Mouse (Mus musculus) kidney, postnatal 36 days (tissue): ENCODE data around the gene Nefh.

Experiments
- DNase-seq, 2 experiments: peaks; one replicate each; pipeline ENCODE4 v3.0.0; 2021 to 2022; ENCODE audit warnings: mixed read lengths in 2 of 2

Nefh gene

DNA sequence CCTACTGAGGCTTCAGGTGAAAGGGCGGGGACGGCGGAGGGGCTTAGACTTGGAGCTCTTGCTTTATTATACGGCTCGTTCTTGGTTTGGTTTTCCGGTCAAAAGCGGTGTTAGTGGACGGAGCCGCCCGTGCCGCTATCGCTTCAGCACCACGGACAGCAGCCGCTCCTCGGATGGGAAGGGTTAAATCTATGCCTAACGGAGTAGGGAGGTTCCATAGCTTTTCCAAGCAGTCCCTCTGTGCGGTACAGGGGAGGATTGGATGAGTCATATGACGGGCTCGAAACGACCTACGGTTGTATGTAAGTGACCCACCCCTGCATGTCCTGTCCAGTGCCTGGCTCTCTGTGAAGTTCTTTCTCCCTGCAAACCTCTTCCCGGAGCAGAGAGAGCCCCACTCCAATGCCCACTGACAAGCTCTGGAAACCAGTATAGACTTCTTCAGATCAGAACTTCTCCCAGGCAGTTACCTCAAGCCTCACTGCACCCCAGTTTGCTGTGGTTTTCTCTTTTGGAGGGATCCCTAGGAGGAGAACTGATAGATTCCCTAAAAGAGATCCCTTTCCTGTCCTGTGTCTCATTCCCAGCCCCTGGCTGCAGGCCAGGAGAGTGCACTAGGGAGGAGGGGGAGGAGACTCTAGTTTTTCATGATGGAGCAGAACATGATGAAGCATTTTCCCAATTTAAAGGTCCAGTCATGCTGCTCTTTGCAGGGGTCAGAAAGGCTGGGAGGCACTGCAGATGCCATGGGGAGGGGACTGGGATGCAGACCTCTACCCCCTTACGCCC, 1.6 kb upstream of the Nefh start:
- peak; percentile 30 to 86 for DNase-seq

GRCm38 (mm10) chr11:4948792-4949191, 928 bp upstream of the Nefh start:
- no peak for DNase-seq

- peak; percentile 27 to 64 for DNase-seq
These were observed 684 bp downstream of the Nefh start for GRCm38 (mm10) chr11:4946947-4947812.

DNA sequence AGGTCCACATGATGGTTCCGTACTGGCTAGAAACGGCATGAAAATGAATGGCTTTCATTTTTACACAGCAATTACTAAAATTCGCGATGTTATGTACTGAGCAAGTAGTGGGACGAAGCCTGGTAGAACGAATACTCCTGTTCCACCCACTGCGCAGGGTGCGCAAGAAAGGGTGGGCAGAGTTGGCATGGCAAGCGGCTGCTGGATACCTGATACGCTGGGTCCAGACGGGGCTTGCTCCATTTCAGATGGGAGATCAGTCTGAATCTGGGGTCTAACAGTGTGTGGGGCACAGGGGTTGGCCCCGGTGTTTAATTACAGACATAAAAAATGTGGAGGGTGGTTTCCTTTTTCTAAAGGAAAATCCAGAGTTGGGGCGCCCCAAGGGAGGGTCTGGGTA, 1.3 kb downstream of the Nefh start:
- no peak for DNase-seq

DNA sequence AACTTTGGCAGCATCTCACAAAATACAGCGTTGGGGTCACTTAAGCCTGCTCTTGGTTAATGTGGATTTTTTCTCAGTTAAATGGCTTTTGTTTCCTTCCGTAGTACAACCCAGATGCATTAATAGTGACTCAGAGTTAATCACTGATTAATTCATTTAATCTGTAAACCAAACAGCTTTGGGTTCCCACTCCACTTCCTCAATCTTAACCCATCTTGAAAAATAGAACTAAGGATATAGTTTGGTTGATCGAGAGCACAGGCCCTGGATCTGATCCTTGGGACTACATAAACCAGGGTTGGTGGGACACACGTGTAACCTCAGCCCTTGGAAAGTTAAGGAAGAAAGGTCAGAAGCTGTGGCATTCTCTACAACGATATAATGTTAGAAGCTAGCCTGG, 11.6 kb downstream of the Nefh start:
- DNase-seq = no peak

- DNase-seq = peak; percentile 87 to 88
These were observed 16.8 kb downstream of the Nefh start for GRCm38 (mm10) chr11:4931009-4931601.

- DNase-seq = no peak
These were observed 20.6 kb downstream of the Nefh start for GRCm38 (mm10) chr11:4927224-4927623.

GRCm38 (mm10) chr11:4921751-4922150, 26.1 kb downstream of the Nefh start:
- no peak for DNase-seq

- peak in 1 of 2 experiments; percentile 27 for DNase-seq
These were observed 26.6 kb downstream of the Nefh start for GRCm38 (mm10) chr11:4921281-4921680.

DNA sequence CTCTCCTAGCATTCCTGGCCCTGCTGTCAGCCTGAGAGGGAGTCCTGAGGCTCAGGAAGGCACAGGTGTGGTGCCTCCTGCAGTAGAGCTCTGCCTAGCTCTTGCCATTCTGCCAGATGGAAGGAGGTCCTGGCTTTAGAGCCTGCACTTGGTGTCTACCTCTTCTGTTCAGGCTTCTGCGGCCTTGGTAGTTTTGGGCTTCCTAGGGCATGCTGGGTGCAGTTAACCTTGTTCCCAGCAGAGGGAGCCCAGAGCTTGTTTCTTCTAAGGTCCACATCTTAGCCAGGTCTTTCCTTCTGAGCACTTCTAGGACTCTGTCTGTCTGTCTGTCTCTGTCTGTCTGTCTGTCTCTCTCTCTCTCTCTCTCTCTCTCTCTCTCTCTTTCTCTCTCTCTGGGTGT, 31.8 kb downstream of the Nefh start:
- DNase-seq = peak; percentile 70 to 85

GRCm38 (mm10) chr11:4906231-4906630, 41.6 kb downstream of the Nefh start:
- no peak for DNase-seq

DNA sequence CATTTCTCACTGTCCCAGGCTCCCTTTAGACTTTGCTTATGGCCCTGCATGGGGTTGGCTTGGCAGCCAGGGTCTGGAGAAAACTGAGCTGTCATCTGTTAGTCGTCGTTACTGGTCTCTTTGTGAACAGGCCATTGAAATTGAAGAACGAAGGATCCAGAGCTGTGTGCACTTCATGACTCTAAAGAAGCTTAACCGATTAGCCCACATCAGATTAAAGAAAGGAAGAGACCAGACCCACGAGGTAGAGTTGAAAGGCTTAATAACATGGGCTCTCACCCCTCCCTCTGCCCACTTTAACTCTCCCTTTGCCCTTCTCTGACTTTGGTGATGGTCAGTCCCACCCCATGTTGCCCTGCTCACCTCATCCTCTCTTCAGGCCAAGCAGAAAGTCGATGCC, 45.9 kb downstream of the Nefh start:
- no peak for DNase-seq

DNA sequence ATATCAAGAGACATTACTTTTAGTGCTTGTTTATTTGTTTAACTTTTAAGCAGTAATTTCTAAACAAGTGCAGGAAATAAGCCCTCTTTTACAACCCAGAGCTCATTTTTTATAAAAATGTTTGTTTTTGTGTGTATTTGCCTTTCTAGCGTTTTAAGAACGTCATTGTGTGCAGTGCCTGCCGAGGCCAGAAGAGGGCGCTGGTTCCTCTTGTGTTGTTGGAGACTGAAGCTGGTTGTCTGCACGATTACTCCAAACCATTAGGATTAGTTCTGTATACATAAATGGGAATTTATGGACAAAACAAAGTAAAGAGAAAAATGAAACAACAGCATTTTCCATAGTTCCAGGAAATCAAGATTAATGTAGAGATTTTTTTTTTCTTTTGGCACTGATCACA, 47.4 kb downstream of the Nefh start:
- peak in 1 of 2 experiments; percentile 58 for DNase-seq

- peak; percentile 84 to 87 for DNase-seq
These were observed 52.7 kb downstream of the Nefh start, which contains the start of gene Thoc5 for GRCm38 (mm10) chr11:4894848-4895816. Gene Thoc5, plus strand, starts transcription at chr11:4895320.
